Mouse (Mus musculus): Measurements from ENCODE around the gene Inpp4b. TPM values are rescaled to one million over a fixed set of nuclear protein-coding genes. Genes with fewer than 3 reads are reported as not detected.

The Inpp4b gene
- polyA plus RNA-seq, 1 experiment: 0.41 TPM

- Histone ChIP-seq H3K4me3 (ENCODE audit: low read depth, low read length) (no peak overlapping the region), H3K4me1 (ENCODE audit: control insufficient read depth, insufficient read depth, insufficient read length, low read length) (no peaks in the 10 kb centered on the region), H3K27ac (ENCODE audit: insufficient read depth, low read depth, low read length) (no peak overlapping the region), H3K27me3 (ENCODE audit: control insufficient read depth, insufficient read depth, low read length) (no peaks in the 10 kb centered on the region), H3K36me3 (ENCODE audit: control insufficient read depth, insufficient read depth, low read length) (no peaks in the 10 kb centered on the region)
- 81% methylated on average over 7 of the region's 7 CpGs for whole genome bisulfite sequencing
- no peak for TF ChIP-seq CTCF (IDR thresholded peaks at IDR 0.05; ENCODE audit: extremely low read depth, insufficient read length, insufficient replicate concordance, low read depth, low read length)
- TF ChIP-seq POLR2A (IDR thresholded peaks at IDR 0.05; ENCODE audit: low read depth, low read length): no peak
Observed at GRCm38 (mm10) chr8:81742588-81742987, 400.2 kb downstream of the Inpp4b start.

DNA sequence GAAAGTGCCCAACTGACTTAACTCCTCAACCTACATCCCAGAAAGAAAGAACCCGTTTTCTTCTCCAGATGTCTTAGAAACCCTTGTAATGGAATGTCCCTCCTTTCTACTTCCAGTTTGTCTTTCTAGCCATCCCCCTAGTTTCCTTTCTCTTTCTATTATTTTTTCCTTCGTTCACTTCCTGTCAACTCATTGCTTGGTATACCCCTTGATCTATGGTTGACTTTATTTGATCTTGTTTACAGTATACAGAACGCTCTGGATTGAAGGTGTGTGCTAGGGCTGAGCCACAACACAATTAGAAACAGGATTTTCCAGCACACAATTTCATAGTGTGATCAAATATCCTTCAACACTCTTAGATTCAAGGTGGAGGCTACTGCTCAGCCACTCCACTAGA, 400.7 kb downstream of the Inpp4b start:
- 68% methylated on average over 3 of the region's 3 CpGs for WGBS
- no peak overlapping the region for H3K27ac ChIP-seq (ENCODE audit: insufficient read depth, low read depth, low read length)
- no peaks in the 10 kb centered on the region for H3K4me1 ChIP-seq (ENCODE audit: control insufficient read depth, insufficient read depth, insufficient read length, low read length)
- no peaks in the 10 kb centered on the region for H3K36me3 ChIP-seq (ENCODE audit: control insufficient read depth, insufficient read depth, low read length)
- no peak overlapping the region for H3K4me3 ChIP-seq (ENCODE audit: low read depth, low read length)
- no peaks in the 10 kb centered on the region for H3K27me3 ChIP-seq (ENCODE audit: control insufficient read depth, insufficient read depth, low read length)
- TF ChIP-seq POLR2A (IDR thresholded peaks at IDR 0.05; ENCODE audit: low read depth, low read length) (no peak), CTCF (IDR thresholded peaks at IDR 0.05; ENCODE audit: extremely low read depth, insufficient read length, insufficient replicate concordance, low read depth, low read length) (no peak)

- Histone ChIP-seq H3K4me1 (ENCODE audit: control insufficient read depth, insufficient read depth, insufficient read length, low read length) (no peaks in the 10 kb centered on the region), H3K27ac (ENCODE audit: insufficient read depth, low read depth, low read length) (no peak overlapping the region), H3K4me3 (ENCODE audit: low read depth, low read length) (no peak overlapping the region), H3K36me3 (ENCODE audit: control insufficient read depth, insufficient read depth, low read length) (no peaks in the 10 kb centered on the region), H3K27me3 (ENCODE audit: control insufficient read depth, insufficient read depth, low read length) (no peaks in the 10 kb centered on the region)
- 69% methylated on average over 1 of the region's 1 CpGs for WGBS
- TF ChIP-seq CTCF (IDR thresholded peaks at IDR 0.05; ENCODE audit: extremely low read depth, insufficient read length, insufficient replicate concordance, low read depth, low read length): no peak
- TF ChIP-seq POLR2A (IDR thresholded peaks at IDR 0.05; ENCODE audit: low read depth, low read length): no peak
Observed at GRCm38 (mm10) chr8:81745439-81745838, 403.1 kb downstream of the Inpp4b start.

DNA sequence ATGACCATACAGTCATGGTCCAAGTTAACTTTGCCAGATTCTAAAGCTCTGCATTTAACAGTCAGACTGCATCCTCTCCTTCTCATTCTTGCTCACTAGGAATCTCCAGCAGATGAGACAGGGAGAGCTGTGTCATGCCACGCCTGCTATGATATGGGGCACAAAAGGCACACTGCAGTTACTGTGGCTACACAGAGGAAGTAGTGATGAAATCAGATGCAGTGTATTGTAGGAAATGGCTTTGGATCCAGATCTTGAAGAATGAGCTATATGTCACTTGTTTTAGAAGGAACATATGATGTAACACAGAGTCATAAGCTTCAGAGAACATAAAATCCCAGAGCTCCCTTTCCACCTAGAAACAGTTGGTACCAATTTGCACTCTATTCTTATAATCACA, 408.8 kb downstream of the Inpp4b start:
- TF ChIP-seq POLR2A (IDR thresholded peaks at IDR 0.05; ENCODE audit: low read depth, low read length): no peak
- no peak for TF ChIP-seq CTCF (IDR thresholded peaks at IDR 0.05; ENCODE audit: extremely low read depth, insufficient read length, insufficient replicate concordance, low read depth, low read length)
- WGBS: 58% methylated on average over 1 of the region's 1 CpGs
- H3K4me3 ChIP-seq (ENCODE audit: low read depth, low read length): no peak overlapping the region
- no peaks in the 10 kb centered on the region for H3K36me3 ChIP-seq (ENCODE audit: control insufficient read depth, insufficient read depth, low read length)
- no peaks in the 10 kb centered on the region for H3K4me1 ChIP-seq (ENCODE audit: control insufficient read depth, insufficient read depth, insufficient read length, low read length)
- no peaks in the 10 kb centered on the region for H3K27me3 ChIP-seq (ENCODE audit: control insufficient read depth, insufficient read depth, low read length)
- no peak overlapping the region for H3K27ac ChIP-seq (ENCODE audit: insufficient read depth, low read depth, low read length)

DNA sequence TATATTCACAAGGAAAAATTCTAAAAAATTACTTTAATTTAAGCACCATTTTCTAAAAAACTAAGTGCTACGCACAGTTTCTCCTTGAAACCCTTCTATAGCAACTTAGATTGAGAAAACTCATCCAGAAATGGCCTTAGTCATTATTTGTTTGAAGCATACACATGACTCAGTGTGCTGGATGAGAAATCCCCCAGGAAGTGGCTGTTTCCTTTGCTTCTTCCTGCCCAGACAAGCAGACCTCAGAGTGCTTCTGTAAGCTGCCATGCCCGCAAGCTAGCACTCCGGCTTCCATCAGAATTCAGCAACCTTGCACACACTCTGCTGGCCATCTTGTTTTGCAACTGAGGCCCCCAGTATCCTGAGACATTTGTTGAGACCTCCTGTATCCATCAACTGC, 414.3 kb downstream of the Inpp4b start:
- Histone ChIP-seq H3K4me1 (ENCODE audit: control insufficient read depth, insufficient read depth, insufficient read length, low read length) (no peaks in the 10 kb centered on the region), H3K27ac (ENCODE audit: insufficient read depth, low read depth, low read length) (no peak overlapping the region), H3K36me3 (ENCODE audit: control insufficient read depth, insufficient read depth, low read length) (no peaks in the 10 kb centered on the region), H3K27me3 (ENCODE audit: control insufficient read depth, insufficient read depth, low read length) (no peaks in the 10 kb centered on the region), H3K4me3 (ENCODE audit: low read depth, low read length) (no peak overlapping the region)
- TF ChIP-seq CTCF (IDR thresholded peaks at IDR 0.05; ENCODE audit: extremely low read depth, insufficient read length, insufficient replicate concordance, low read depth, low read length): no peak
- no peak for TF ChIP-seq POLR2A (IDR thresholded peaks at IDR 0.05; ENCODE audit: low read depth, low read length)
- 67% methylated on average over 3 of the region's 3 CpGs for WGBS

GRCm38 (mm10) chr8:81757580-81758144, 415.3 kb downstream of the Inpp4b start:
- H3K36me3 ChIP-seq (ENCODE audit: control insufficient read depth, insufficient read depth, low read length): no peaks in the 10 kb centered on the region
- TF ChIP-seq POLR2A (IDR thresholded peaks at IDR 0.05; ENCODE audit: low read depth, low read length) (no peak), CTCF (IDR thresholded peaks at IDR 0.05; ENCODE audit: extremely low read depth, insufficient read length, insufficient replicate concordance, low read depth, low read length) (no peak)
- no peak overlapping the region for H3K4me3 ChIP-seq (ENCODE audit: low read depth, low read length)
- no peaks in the 10 kb centered on the region for H3K27me3 ChIP-seq (ENCODE audit: control insufficient read depth, insufficient read depth, low read length)
- WGBS: 83% methylated on average over 2 of the region's 2 CpGs
- H3K4me1 ChIP-seq (ENCODE audit: control insufficient read depth, insufficient read depth, insufficient read length, low read length): no peaks in the 10 kb centered on the region
- no peak overlapping the region for H3K27ac ChIP-seq (ENCODE audit: insufficient read depth, low read depth, low read length)

DNA sequence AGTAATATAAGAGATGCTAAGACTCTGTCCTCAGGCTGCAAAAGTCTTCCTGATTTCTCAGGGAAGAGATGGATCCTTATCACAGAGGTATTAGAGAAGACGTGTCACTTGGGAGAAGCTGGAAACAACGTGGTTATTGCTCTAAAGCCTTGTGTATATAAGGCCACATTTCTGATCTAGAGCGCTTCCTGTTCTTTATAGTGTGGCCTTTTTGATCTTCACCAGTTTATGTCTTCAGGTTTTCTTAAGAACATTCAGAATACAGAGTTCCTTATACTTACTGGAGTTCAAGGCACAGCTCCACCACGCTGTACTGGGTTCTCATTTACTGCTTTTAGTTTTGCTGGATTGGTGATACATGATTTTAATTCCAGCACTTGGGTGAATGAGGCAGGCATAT, 419.1 kb downstream of the Inpp4b start:
- H3K36me3 ChIP-seq (ENCODE audit: control insufficient read depth, insufficient read depth, low read length): no peaks in the 10 kb centered on the region
- H3K27ac ChIP-seq (ENCODE audit: insufficient read depth, low read depth, low read length): no peak overlapping the region
- no peaks in the 10 kb centered on the region for H3K27me3 ChIP-seq (ENCODE audit: control insufficient read depth, insufficient read depth, low read length)
- H3K4me1 ChIP-seq (ENCODE audit: control insufficient read depth, insufficient read depth, insufficient read length, low read length): no peaks in the 10 kb centered on the region
- no peak overlapping the region for H3K4me3 ChIP-seq (ENCODE audit: low read depth, low read length)
- no peak for TF ChIP-seq POLR2A (IDR thresholded peaks at IDR 0.05; ENCODE audit: low read depth, low read length)
- TF ChIP-seq CTCF (IDR thresholded peaks at IDR 0.05; ENCODE audit: extremely low read depth, insufficient read length, insufficient replicate concordance, low read depth, low read length): no peak
- WGBS: 54% methylated on average over 4 of the region's 4 CpGs

All from small intestine, adult 2 months (tissue).